Mouse (Mus musculus) ES-E14 (cell line): Measurements from ENCODE around the gene Serpina1a.
"Not testable (repeated sequence)": the region's sequence is repeated elsewhere in the genome, so short reads cannot be mapped to it uniquely, and the experiment has no call there.

ENCODE experiments used
- CHD2 ChIP-seq: IDR thresholded peaks from 2 replicates; pipeline ENCODE4 v1.6.1; 2014; ENCODE audit warnings: mild to moderate bottlenecking, low read depth, low read length, inconsistent platforms
- HCFC1 ChIP-seq: IDR thresholded peaks from 2 replicates; pipeline ENCODE4 v1.6.1; 2012; ENCODE audit warnings: low read length, inconsistent platforms, borderline replicate concordance; ENCODE audit not compliant: insufficient read depth
- MAFK ChIP-seq: IDR thresholded peaks from 2 replicates; pipeline ENCODE4 v1.6.1; 2014; ENCODE audit warnings: mild to moderate bottlenecking, low read depth, low read length, inconsistent platforms; ENCODE audit not compliant: insufficient read depth
- ZC3H11A ChIP-seq: IDR thresholded peaks from 2 replicates; pipeline ENCODE4 v1.6.1; 2012; ENCODE audit warnings: low read depth, mild to moderate bottlenecking, inconsistent platforms, low read length, borderline replicate concordance
- ZNF384 ChIP-seq: IDR thresholded peaks from 2 replicates; pipeline ENCODE4 v1.6.1; 2012; ENCODE audit warnings: low read depth, low read length, inconsistent platforms

DNA sequence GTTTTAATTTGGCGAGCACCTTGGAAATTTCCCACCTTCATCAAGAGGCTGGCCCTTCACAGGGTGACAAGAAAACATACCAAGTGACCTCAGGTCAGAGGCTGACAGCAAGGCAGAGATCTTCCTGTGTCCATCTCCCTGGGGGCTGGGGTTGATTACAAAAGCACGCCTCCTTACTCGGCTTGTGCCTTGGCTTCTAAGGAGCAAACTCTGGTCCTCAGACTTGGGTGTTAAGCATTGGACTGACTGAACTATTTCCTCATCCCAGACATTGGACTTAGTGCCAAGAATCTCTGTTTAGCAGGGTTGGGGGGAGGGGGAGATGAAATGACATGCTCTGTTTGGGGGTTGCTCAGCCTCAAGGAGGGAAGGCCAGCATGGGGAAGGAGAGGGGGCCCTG, 38.6 kb upstream of the Serpina1a start:
- TF ChIP-seq CHD2, MAFK, HCFC1, ZC3H11A, ZNF384: not testable (repeated sequence)
